Mouse (Mus musculus): ENCODE measurements around the gene Agtrap. TPM values are rescaled to one million over a fixed set of nuclear protein-coding genes. Genes with fewer than 3 reads are reported as not detected.

The Agtrap gene
- polyA plus RNA-seq, 1 experiment from 2014 or later, result 9.1 TPM

GRCm38 (mm10) chr4:148075259-148075658 lies 12.6 kb downstream of the Agtrap start:
- Histone ChIP-seq H3K9me3 (ENCODE audit: control insufficient read depth, low read length) (no peaks in the 10 kb centered on the region), H3K4me2 (ENCODE audit: low read depth) (peak overlapping the region; percentile 51), H3K4me3 (ENCODE audit: low read depth, low read length) (peak overlapping the region; percentile 18; the same call in 1 of the 2 replicates), H3K4me1 (ENCODE audit: control insufficient read depth, insufficient read depth, low read length) (no peaks in the 10 kb centered on the region), H3K36me3 (ENCODE audit: control insufficient read depth, insufficient read depth, low read length) (no peaks in the 10 kb centered on the region), H3K27me3 (ENCODE audit: control insufficient read depth, insufficient read depth, low read length) (no peaks in the 10 kb centered on the region), H3K9ac (ENCODE audit: low read length) (peak overlapping the region; percentile 37), H3K27ac (ENCODE audit: low read depth, low read length) (no peak overlapping the region)
- ATAC-seq (ENCODE audit: insufficient read depth, low FRiP score, low TSS enrichment) (0 out of 2 replicates have a peak, but pooled peaks have one; percentile 42), DNase-seq (ENCODE audit: low spot score) (peak; percentile 70)
- WGBS, result 40% methylated on average over 21 of the region's 21 CpGs

GRCm38 (mm10) chr4:148074521-148075189 lies 13.2 kb downstream of the Agtrap start:
- 57% methylated on average over 17 of the region's 17 CpGs for WGBS
- H3K27ac ChIP-seq (ENCODE audit: low read depth, low read length), result no peak overlapping the region
- peak overlapping the region; percentile 37 for H3K9ac ChIP-seq (ENCODE audit: low read length)
- H3K9me3 ChIP-seq (ENCODE audit: control insufficient read depth, low read length), result no peaks in the 10 kb centered on the region
- no peak; the same call in 1 of the 2 replicates for ATAC-seq (ENCODE audit: insufficient read depth, low FRiP score, low TSS enrichment)
- no peaks in the 10 kb centered on the region for H3K36me3 ChIP-seq (ENCODE audit: control insufficient read depth, insufficient read depth, low read length)
- H3K4me3 ChIP-seq (ENCODE audit: low read depth, low read length), result peak overlapping the region; percentile 18; the same call in 1 of the 2 replicates
- H3K27me3 ChIP-seq (ENCODE audit: control insufficient read depth, insufficient read depth, low read length), result no peaks in the 10 kb centered on the region
- DNase-seq (ENCODE audit: low spot score), result no peak
- peak overlapping the region; percentile 51 for H3K4me2 ChIP-seq (ENCODE audit: low read depth)
- H3K4me1 ChIP-seq (ENCODE audit: control insufficient read depth, insufficient read depth, low read length), result no peaks in the 10 kb centered on the region

- Histone ChIP-seq H3K9me3 (ENCODE audit: control insufficient read depth, low read length) (no peaks in the 10 kb centered on the region), H3K27ac (ENCODE audit: low read depth, low read length) (no peak overlapping the region), H3K4me2 (ENCODE audit: low read depth) (no peak overlapping the region), H3K36me3 (ENCODE audit: control insufficient read depth, insufficient read depth, low read length) (no peaks in the 10 kb centered on the region), H3K4me1 (ENCODE audit: control insufficient read depth, insufficient read depth, low read length) (no peaks in the 10 kb centered on the region), H3K27me3 (ENCODE audit: control insufficient read depth, insufficient read depth, low read length) (no peaks in the 10 kb centered on the region), H3K4me3 (ENCODE audit: low read depth, low read length) (no peak overlapping the region), H3K9ac (ENCODE audit: low read length) (no peak overlapping the region)
- DNase-seq (ENCODE audit: low spot score), result no peak
- no peak for ATAC-seq (ENCODE audit: insufficient read depth, low FRiP score, low TSS enrichment)
- 44% methylated on average over 5 of the region's 5 CpGs for WGBS
Observed at GRCm38 (mm10) chr4:148071508-148071907, 16.3 kb downstream of the Agtrap start.

- ATAC-seq (ENCODE audit: insufficient read depth, low FRiP score, low TSS enrichment) (no peak), DNase-seq (ENCODE audit: low spot score) (no peak)
- Histone ChIP-seq H3K9ac (ENCODE audit: low read length) (no peak overlapping the region), H3K27ac (ENCODE audit: low read depth, low read length) (no peak overlapping the region), H3K4me1 (ENCODE audit: control insufficient read depth, insufficient read depth, low read length) (peaks cover 6% of the 10 kb centered on the region), H3K4me3 (ENCODE audit: low read depth, low read length) (no peak overlapping the region), H3K4me2 (ENCODE audit: low read depth) (no peak overlapping the region), H3K27me3 (ENCODE audit: control insufficient read depth, insufficient read depth, low read length) (no peaks in the 10 kb centered on the region), H3K36me3 (ENCODE audit: control insufficient read depth, insufficient read depth, low read length) (no peaks in the 10 kb centered on the region), H3K9me3 (ENCODE audit: control insufficient read depth, low read length) (no peaks in the 10 kb centered on the region)
- WGBS, result 84% methylated on average over 9 of the region's 9 CpGs
Observed at GRCm38 (mm10) chr4:148069602-148070218, 18.1 kb downstream of the Agtrap start.

GRCm38 (mm10) chr4:148067346-148067745 lies 20.5 kb downstream of the Agtrap start:
- DNase-seq (ENCODE audit: low spot score) (no peak), ATAC-seq (ENCODE audit: insufficient read depth, low FRiP score, low TSS enrichment) (no peak)
- Histone ChIP-seq H3K4me2 (ENCODE audit: low read depth) (no peak overlapping the region), H3K27ac (ENCODE audit: low read depth, low read length) (no peak overlapping the region), H3K9me3 (ENCODE audit: control insufficient read depth, low read length) (no peaks in the 10 kb centered on the region), H3K4me3 (ENCODE audit: low read depth, low read length) (no peak overlapping the region), H3K36me3 (ENCODE audit: control insufficient read depth, insufficient read depth, low read length) (no peaks in the 10 kb centered on the region), H3K27me3 (ENCODE audit: control insufficient read depth, insufficient read depth, low read length) (no peaks in the 10 kb centered on the region), H3K9ac (ENCODE audit: low read length) (no peak overlapping the region), H3K4me1 (ENCODE audit: control insufficient read depth, insufficient read depth, low read length) (peaks cover 6% of the 10 kb centered on the region)
- 92% methylated on average over 8 of the region's 8 CpGs for WGBS

- DNase-seq (ENCODE audit: low spot score) (no peak), ATAC-seq (ENCODE audit: insufficient read depth, low FRiP score, low TSS enrichment) (no peak)
- Histone ChIP-seq H3K9ac (ENCODE audit: low read length) (no peak overlapping the region), H3K4me2 (ENCODE audit: low read depth) (no peak overlapping the region), H3K9me3 (ENCODE audit: control insufficient read depth, low read length) (no peaks in the 10 kb centered on the region), H3K27ac (ENCODE audit: low read depth, low read length) (no peak overlapping the region), H3K4me3 (ENCODE audit: low read depth, low read length) (no peak overlapping the region), H3K4me1 (ENCODE audit: control insufficient read depth, insufficient read depth, low read length) (peaks cover 6% of the 10 kb centered on the region), H3K27me3 (ENCODE audit: control insufficient read depth, insufficient read depth, low read length) (no peaks in the 10 kb centered on the region), H3K36me3 (ENCODE audit: control insufficient read depth, insufficient read depth, low read length) (no peaks in the 10 kb centered on the region)
- 58% methylated on average over 9 of the region's 9 CpGs for WGBS
Observed at GRCm38 (mm10) chr4:148066401-148066744, 21.5 kb downstream of the Agtrap start.

GRCm38 (mm10) chr4:148065702-148066400 lies 22.0 kb downstream of the Agtrap start:
- no peaks in the 10 kb centered on the region for H3K36me3 ChIP-seq (ENCODE audit: control insufficient read depth, insufficient read depth, low read length)
- peaks cover 6% of the 10 kb centered on the region for H3K4me1 ChIP-seq (ENCODE audit: control insufficient read depth, insufficient read depth, low read length)
- no peaks in the 10 kb centered on the region for H3K9me3 ChIP-seq (ENCODE audit: control insufficient read depth, low read length)
- no peak overlapping the region for H3K9ac ChIP-seq (ENCODE audit: low read length)
- no peak for DNase-seq (ENCODE audit: low spot score)
- no peaks in the 10 kb centered on the region for H3K27me3 ChIP-seq (ENCODE audit: control insufficient read depth, insufficient read depth, low read length)
- no peak overlapping the region for H3K4me3 ChIP-seq (ENCODE audit: low read depth, low read length)
- H3K27ac ChIP-seq (ENCODE audit: low read depth, low read length), result no peak overlapping the region
- H3K4me2 ChIP-seq (ENCODE audit: low read depth), result no peak overlapping the region
- 40% methylated on average over 6 of the region's 6 CpGs for WGBS
- no peak for ATAC-seq (ENCODE audit: insufficient read depth, low FRiP score, low TSS enrichment)

- WGBS, result 90% methylated on average over 9 of the region's 9 CpGs
- Histone ChIP-seq H3K9ac (ENCODE audit: low read length) (no peak overlapping the region), H3K9me3 (ENCODE audit: control insufficient read depth, low read length) (no peaks in the 10 kb centered on the region), H3K27me3 (ENCODE audit: control insufficient read depth, insufficient read depth, low read length) (no peaks in the 10 kb centered on the region), H3K4me1 (ENCODE audit: control insufficient read depth, insufficient read depth, low read length) (peaks cover 2% of the 10 kb centered on the region), H3K4me3 (ENCODE audit: low read depth, low read length) (no peak overlapping the region), H3K27ac (ENCODE audit: low read depth, low read length) (no peak overlapping the region), H3K4me2 (ENCODE audit: low read depth) (no peak overlapping the region), H3K36me3 (ENCODE audit: control insufficient read depth, insufficient read depth, low read length) (peaks cover 10% of the 10 kb centered on the region; the same call in 1 of the 2 replicates)
- DNase-seq (ENCODE audit: low spot score) (no peak), ATAC-seq (ENCODE audit: insufficient read depth, low FRiP score, low TSS enrichment) (no peak)
Observed at GRCm38 (mm10) chr4:148061086-148061480, 26.7 kb downstream of the Agtrap start.
